Mouse (Mus musculus) kidney, postnatal 4 days (tissue): ENCODE measurements around the gene Shld1.

Source experiments
- DNase-seq, 2 experiments: peaks; one replicate each; pipeline ENCODE4 v3.0.0; 2021; ENCODE audit warnings: mixed read lengths in 2 of 2

The Shld1 gene

GRCm38 (mm10) chr2:132693980-132694379, 7.2 kb downstream of the Shld1 start:
- DNase-seq, result no peak

DNA sequence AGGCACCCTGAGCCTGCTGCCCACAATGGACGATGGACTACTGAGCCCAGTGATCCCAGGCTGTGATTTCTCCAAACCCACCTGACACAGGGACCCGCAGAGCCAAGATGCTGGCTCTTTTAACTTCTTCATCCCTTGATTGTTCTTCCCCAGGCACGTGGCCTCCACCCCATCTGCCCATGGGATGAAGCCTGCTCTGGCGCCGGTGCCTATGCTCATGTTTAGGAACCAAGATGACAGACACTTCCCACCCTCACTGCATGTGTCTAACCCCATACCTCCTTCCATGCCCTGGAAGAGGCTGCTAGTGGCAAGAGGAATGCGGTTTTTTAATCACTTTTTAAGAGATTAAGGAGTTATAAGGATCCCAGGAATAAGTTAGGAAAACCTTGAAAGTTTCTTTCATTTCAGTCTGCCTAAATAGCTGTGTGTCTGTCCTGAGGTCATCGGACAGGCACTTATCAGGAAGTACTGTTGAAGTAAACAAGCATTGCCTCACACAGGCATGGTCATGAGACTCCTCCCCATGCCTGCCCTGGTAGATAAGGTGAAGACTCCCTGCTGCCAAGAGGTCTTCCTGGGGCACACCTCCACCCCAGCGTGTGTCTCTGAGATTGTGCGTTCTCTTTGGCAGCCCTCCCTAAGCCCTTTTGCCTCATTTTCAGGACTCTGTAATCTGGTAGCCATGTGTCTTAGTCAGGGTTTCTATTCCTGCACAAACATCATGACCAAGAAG, 8.8 kb downstream of the Shld1 start:
- no peak for DNase-seq

- DNase-seq, result no peak
These were observed 9.8 kb downstream of the Shld1 start for GRCm38 (mm10) chr2:132696519-132696918.

GRCm38 (mm10) chr2:132697256-132697655, 10.5 kb downstream of the Shld1 start:
- no peak for DNase-seq

- DNase-seq, result no peak
These were observed 11.0 kb downstream of the Shld1 start for GRCm38 (mm10) chr2:132697695-132698094.

DNA sequence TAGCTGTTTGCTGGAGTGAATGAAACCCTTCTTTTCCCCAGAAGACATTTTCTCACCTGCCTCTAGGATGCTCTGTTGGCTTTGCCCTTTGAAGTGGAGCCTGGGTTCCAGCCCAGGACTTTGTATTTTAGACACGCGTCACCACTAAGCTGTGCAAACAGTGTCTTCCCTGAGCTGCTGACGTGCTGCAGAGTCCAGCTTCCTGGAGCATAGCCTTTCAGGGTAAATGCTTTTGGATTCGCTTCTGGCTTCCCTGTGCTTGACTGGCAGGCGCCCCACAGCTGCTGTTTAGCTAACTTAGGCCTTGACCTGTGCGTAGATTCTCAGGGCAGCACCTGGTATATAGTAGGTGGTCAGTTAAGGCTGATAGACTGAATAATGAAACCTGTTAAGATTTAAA, 11.7 kb downstream of the Shld1 start:
- peak in 1 of 2 experiments; percentile 18 for DNase-seq

DNA sequence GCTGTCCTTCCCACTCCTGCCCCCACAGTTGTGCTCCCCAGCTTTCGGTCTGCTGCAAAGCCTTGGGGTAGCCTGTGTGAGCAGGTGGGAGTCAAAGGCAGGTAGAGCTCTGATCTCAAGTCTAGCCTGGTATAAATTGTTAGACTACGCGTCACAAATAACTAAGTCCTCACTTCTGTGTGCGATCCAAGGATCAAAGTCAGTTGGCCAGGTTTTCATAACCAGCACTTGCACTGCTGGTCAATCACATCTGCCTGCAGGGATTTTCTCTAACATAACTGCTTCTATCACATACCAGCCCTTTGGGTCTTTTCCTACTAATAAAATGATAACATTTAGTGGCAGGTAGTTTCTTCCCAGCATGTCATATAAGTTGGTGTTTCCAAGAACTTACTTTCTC, 14.2 kb downstream of the Shld1 start:
- DNase-seq, result no peak

- DNase-seq, result peak; percentile 83 to 84
These were observed 14.7 kb downstream of the Shld1 start for GRCm38 (mm10) chr2:132701451-132701886.

GRCm38 (mm10) chr2:132705251-132705992, 18.7 kb downstream of the Shld1 start:
- DNase-seq, result peak; percentile 8 to 11

GRCm38 (mm10) chr2:132706309-132706708, 19.6 kb downstream of the Shld1 start:
- DNase-seq, result no peak

- DNase-seq, result no peak
These were observed 23.8 kb downstream of the Shld1 start for GRCm38 (mm10) chr2:132710488-132710887.

- no peak for DNase-seq
These were observed 25.3 kb downstream of the Shld1 start for GRCm38 (mm10) chr2:132712061-132712460.

GRCm38 (mm10) chr2:132714522-132714921, 27.8 kb downstream of the Shld1 start:
- no peak for DNase-seq

DNA sequence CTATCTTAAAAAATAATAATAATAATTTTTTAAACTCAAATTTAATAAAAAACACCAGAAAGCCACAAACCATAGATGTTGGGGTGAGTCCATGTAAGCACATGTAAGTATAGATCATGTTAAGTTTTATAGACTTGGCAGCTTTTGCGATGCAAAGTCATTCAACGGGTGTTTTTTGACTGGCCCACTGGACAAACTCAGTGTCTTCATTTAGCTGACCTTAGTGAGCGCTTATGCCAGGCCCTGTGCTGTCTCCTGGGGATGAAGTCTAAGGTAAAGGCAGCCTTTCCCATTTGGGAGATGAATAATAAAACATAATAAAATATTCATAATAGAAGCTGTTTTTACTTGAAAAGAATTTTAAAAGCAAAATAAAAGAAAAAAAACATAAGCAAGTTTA, 28.2 kb downstream of the Shld1 start:
- no peak for DNase-seq

DNA sequence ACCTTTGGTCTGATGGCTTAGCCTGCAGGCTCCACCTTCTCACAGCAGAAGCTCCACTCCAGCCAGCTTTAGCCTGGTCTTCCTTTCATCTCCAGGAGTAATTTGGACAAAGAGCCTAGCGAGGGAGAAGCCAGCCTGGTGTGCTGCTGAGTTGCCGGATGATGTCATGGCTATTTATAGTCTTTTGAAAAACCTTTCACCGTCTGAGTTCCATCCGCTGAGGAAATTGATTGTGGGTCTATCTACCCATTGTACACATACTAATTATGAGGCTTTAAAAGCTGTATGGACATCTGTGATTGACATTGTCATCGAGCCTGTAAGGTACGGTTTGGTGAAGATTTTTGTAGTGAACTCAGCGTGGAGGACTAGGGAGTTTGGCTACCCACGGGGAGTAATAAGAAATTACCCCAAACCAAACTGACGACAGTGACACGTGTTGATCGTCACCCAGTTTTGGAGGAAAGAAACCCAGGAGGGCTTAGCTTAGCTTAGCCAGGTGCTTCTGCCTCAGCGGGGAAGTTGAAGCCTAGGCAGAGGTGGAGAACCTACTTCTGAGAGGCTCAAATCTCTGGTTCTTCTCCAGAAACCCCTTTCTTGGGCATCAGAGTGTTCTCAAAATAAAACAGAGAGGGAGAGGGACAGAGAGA, 28.8 kb downstream of the Shld1 start:
- DNase-seq, result no peak

GRCm38 (mm10) chr2:132716154-132716553, 29.4 kb downstream of the Shld1 start:
- peak; percentile 69 to 70 for DNase-seq

GRCm38 (mm10) chr2:132716901-132717536, 30.3 kb downstream of the Shld1 start:
- no peak for DNase-seq

DNA sequence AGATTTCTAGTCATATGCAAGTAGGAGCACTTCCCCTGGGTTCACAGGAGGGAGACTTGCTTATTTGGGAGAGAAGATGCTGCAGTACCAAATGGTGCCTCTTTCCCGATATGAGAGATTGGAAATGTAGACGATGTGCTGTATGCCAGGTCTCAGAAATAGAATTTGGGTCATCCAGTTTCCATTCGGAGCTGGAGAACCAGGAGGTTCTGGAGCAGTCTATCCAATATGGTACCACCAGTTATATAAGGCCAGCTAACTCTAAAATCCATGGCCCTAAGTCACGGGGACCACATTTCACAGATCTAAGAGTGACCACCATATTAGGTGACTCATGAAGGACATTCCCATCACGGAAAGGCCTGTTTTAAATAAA, 30.8 kb downstream of the Shld1 start:
- DNase-seq, result no peak

DNA sequence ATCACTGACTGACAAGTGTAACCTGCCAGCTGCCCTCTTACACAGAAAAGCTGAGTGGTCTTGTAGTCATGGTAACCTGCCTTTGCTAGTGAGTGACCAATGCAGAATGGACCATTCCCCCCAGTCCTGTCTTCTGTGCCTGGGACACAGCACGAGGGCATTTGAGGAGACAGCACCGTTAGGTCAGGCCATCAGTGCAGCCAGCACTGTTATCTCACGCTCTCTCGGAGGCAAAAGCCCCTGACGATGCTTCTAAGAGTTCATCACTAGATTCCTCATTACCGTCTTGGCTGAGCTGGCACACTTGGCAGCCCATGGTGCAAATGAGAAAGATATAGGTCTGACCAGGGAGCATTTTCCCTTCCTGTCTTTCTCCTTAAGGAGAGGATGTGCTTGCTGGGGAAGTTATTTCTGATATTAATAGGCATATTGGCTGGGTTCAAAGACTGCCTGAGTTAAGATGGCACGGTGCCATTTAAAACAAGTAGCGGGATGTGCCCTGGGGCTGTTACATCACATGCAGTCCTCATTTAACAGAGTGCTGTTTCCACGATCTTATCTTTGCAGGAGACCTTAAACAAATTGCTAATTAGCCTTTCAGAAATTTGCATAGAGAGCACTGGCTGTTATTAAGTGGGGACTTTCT, 34.3 kb downstream of the Shld1 start:
- DNase-seq, result no peak

- no peak for DNase-seq
These were observed 35.1 kb downstream of the Shld1 start for GRCm38 (mm10) chr2:132721844-132722243.

DNA sequence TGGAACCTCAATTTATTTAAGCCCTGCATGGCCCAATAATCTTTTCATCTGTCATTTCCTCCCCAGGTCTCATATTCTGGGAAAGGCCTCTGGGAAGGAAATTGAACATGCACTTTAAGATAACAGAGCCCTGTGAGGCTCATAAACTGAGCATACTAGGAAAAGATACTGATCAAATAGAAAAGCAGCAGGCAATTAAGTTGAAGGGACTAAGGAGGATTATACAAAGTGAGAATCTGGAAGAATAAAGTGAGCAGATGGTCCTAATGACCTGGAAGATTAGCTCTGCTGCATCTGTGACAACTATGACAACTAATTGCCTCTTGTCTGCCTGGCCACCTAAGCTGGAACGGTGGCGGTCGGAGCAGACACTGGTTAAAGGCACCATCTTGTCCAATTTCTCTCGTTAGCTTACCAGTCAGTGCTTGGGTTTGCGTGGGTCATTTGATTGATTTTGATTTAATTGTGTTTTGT, 37.3 kb downstream of the Shld1 start:
- DNase-seq, result no peak

- no peak for DNase-seq
These were observed 37.8 kb downstream of the Shld1 start for GRCm38 (mm10) chr2:132724561-132724960.
